Comparison of ENCODE assay signal across 9 mouse cellular contexts in genomic region chr19:42380321-42380980, GRCm38 (mm10). TPM values are rescaled to one million over a fixed set of nuclear protein-coding genes. Genes with fewer than 3 reads are reported as not detected.
A peak's percentile ranks its signal among the peaks of the same experiment; 100 is the strongest.
DNase-seq lines count a peak whose midpoint lies in the region; ATAC-seq lines count a peak whose summit lies in the region.
"Had no signal": no experiment of that assay in that cellular context is flagged by ENCODE, and none has a peak within 500 bp of the region (broad histone marks: within the 10 kb centered on the region; RNA-seq: fewer than 3 reads in every experiment).

No protein-coding gene starts in this region.

- H3K4me3 ChIP-seq in limb, embryonic 13.5 days, result peak overlapping the region; percentile 29

- H3K27me3 ChIP-seq in limb, embryonic 13.5 days, result peaks cover 68% of the 10 kb centered on the region

- H3K4me1 ChIP-seq in limb, embryonic 13.5 days, result peaks cover 14% of the 10 kb centered on the region

- no peaks in the 10 kb centered on the region for H3K36me3 ChIP-seq in limb, embryonic 13.5 days

- H3K9ac ChIP-seq in limb, embryonic 13.5 days, result no peak overlapping the region

- H3K4me2 ChIP-seq in limb, embryonic 13.5 days (replicated peaks), result peak overlapping the region; percentile 57

- no peak; the same call in 1 of the 2 replicates for ATAC-seq in limb, embryonic 13.5 days (ENCODE audit: low FRiP score, low read depth)
- no peak for ATAC-seq in CD4-positive, CD25-positive, alpha-beta regulatory T cell, adult 4 months

- WGBS in limb, embryonic 13.5 days, result 2% methylated on average over 24 of the region's 26 CpGs

- H3K9me3 ChIP-seq in limb, embryonic 13.5 days, result no peaks in the 10 kb centered on the region

- DNase-seq in cerebellum, postnatal 14 days, result peak; percentile 41 to 48
- DNase-seq in cerebellum, postnatal 36 days, result no peak
- peak; percentile 8 for DNase-seq in lung, postnatal 10 days
- no peak for DNase-seq in lung, postnatal 14 days
- DNase-seq in right cerebral cortex, postnatal 14 days, result peak; percentile 61
- no peak for DNase-seq in cerebellum, adult 11 months

- no peak overlapping the region for H3K27ac ChIP-seq in limb, embryonic 13.5 days

RNA-seq across cellular contexts. Expression of gene Crtac1, which starts 51.1 kb away (rescaled TPM):
- polyA plus RNA-seq in limb, embryonic 13.5 days (2015; fragmentation: Nextera tagmentation; extraction: Ambion mirVana), result 3.8 and 3.9 TPM in 2 replicates
- polyA plus RNA-seq in CD4-positive, CD25-positive, alpha-beta regulatory T cell, adult 4 months (2017; shearing (Covaris generic)), result not detected
- polyA plus RNA-seq: liver, adult 2 months had no signal

Comparison
In these comparisons a context has a peak if more than half of its experiments do, and no peak if none do; other contexts are left out.
1. DNase-seq: peak in cerebellum, postnatal 14 days (2 of 2), lung, postnatal 10 days (single experiment) and right cerebral cortex, postnatal 14 days (single experiment); none in cerebellum, postnatal 36 days (0 of 2), lung, postnatal 14 days (single experiment) and cerebellum, adult 11 months (single experiment).